Mouse (Mus musculus): ENCODE measurements at regions not wholly inside any gene's neighbourhood (a gene's known extent, or its start where the extent isn't known, plus 50 kb on each side); places are given as distances from the start of the nearest gene placed in this dataset.

DNA sequence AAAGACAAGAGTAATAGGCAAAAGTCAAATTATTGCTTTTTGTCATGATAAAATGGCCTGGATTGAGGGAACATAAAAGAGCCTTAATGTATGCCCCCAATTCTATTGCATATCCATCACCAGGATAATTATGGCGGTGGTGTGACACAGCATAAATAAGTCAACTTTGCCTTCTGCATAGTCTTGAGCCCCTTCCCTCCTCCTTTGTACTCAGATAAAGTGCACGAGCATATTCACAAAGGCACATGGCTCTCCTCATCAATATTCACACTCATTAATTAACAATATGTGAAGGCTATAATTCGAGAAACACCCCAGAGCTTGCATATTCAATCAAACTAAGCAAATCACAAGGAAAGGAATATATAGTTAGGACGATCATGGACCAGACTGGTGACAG is 619.5 kb downstream of the Nedd1 start:
- TF ChIP-seq POLR2A (IDR thresholded peaks at IDR 0.05; ENCODE audit: low read depth, low read length) (no peak), CTCF (IDR thresholded peaks at IDR 0.05; ENCODE audit: extremely low read depth, insufficient read length, insufficient replicate concordance, low read depth, low read length) (no peak)
